Mouse (Mus musculus) embryonic fibroblast, embryonic 13.5 days (primary cell): ENCODE measurements around the gene Pnrc2.

ENCODE experiments used
- CTCF ChIP-seq: IDR thresholded peaks from 2 replicates; pipeline ENCODE4 v1.5.1; 2011; ENCODE audit warnings: mild to moderate bottlenecking, control low read depth, low read length, moderate library complexity, borderline replicate concordance; ENCODE audit not compliant: insufficient read depth
- POLR2A ChIP-seq: IDR thresholded peaks from 2 replicates; pipeline ENCODE4 v1.6.1; 2011; ENCODE audit warnings: low read depth, mild to moderate bottlenecking, control low read depth, low read length, moderate library complexity

GRCm38 (mm10) chr4:135895071-135895571 lies 21.5 kb upstream of the Pnrc2 start, which contains the start of gene Cnr2:
- TF ChIP-seq POLR2A = no peak
- no peak for TF ChIP-seq CTCF
